Mouse (Mus musculus) kidney, postnatal 0 days (tissue): ENCODE results near the gene Celsr2. TPM values are rescaled to one million over a fixed set of nuclear protein-coding genes. Genes with fewer than 3 reads are reported as not detected.

Source experiments
- ATAC-seq: fragments of 200-750 bp; cut with Nextera tagmentation; replicated peaks from 2 replicates; pipeline ENCODE4 v1.8.0; 2017; ENCODE audit warnings: low read depth, moderate number of reproducible peaks, moderate TSS enrichment, moderate library complexity; ENCODE audit not compliant: low FRiP score
- DNase-seq: peaks from one replicate; pipeline ENCODE4 v3.0.0-alpha.2; 2016; ENCODE audit warnings: low spot score
- H3K27ac ChIP-seq: fragments of 300-500 bp; sonication (generic); 2 replicates; pipeline ENCODE4 v1.5.1; 2014; ENCODE audit warnings: mild to moderate bottlenecking
- H3K27me3 ChIP-seq: fragments of 300-500 bp; sonication (generic); 2 replicates; pipeline ENCODE4 v1.6.1; 2014; ENCODE audit warnings: low read length, mixed read lengths; ENCODE audit not compliant: insufficient read depth
- H3K36me3 ChIP-seq: fragments of 300-500 bp; sonication (generic); 2 replicates; pipeline ENCODE4 v1.6.1; 2014; ENCODE audit warnings: low read length, mixed read lengths; ENCODE audit not compliant: insufficient read depth
- H3K4me1 ChIP-seq: fragments of 300-500 bp; sonication (generic); replicated peaks from 2 replicates; pipeline ENCODE4 v1.6.1; 2014; ENCODE audit warnings: antibody characterized with exemption, low read length, mixed read lengths; ENCODE audit not compliant: insufficient read depth
- H3K4me2 ChIP-seq: fragments of 300-500 bp; sonication (generic); 2 replicates; pipeline ENCODE4 v1.6.1; 2014; ENCODE audit warnings: mild to moderate bottlenecking, low read length, moderate library complexity, mixed read lengths
- H3K4me3 ChIP-seq: fragments of 300-500 bp; sonication (generic); replicated peaks from 2 replicates; pipeline ENCODE4 v1.5.1; 2014; ENCODE audit warnings: low read depth, low read length
- H3K9ac ChIP-seq: fragments of 300-500 bp; sonication (generic); 2 replicates; pipeline ENCODE4 v1.6.1; 2014; ENCODE audit warnings: low read depth, low read length
- H3K9me3 ChIP-seq: fragments of 300-500 bp; sonication (generic); replicated peaks from 2 replicates; pipeline ENCODE4 v1.6.1; 2016; ENCODE audit warnings: low read length, inconsistent platforms, mixed read lengths
- CTCF ChIP-seq: IDR thresholded peaks from 2 replicates; pipeline ENCODE4 v1.5.1; 2016; ENCODE audit warnings: antibody characterized with exemption, low read depth, mild to moderate bottlenecking, moderate library complexity
- WGBS: fragments of 180-500 bp; shearing (Covaris S2); extraction: QIAGEN DNeasy Blood & Tissue Kit; methylation state at CpG from one replicate; pipeline ENCODE4 v1.1.7; 2014; 5-methylcytosine and 5-hydroxymethylcytosine counted together
- polyA plus RNA-seq: library from polyadenylated mRNA; unstranded; fragments of >200 nt; fragmentation: Nextera tagmentation; extraction: Ambion mirVana; gene quantifications from 2 replicates; pipeline ENCODE4 v1.2.1, GENCODE M21; 2015

Celsr2 gene
- polyA plus RNA-seq, 1 experiment from 2014 or later = 15.1 TPM

DNA sequence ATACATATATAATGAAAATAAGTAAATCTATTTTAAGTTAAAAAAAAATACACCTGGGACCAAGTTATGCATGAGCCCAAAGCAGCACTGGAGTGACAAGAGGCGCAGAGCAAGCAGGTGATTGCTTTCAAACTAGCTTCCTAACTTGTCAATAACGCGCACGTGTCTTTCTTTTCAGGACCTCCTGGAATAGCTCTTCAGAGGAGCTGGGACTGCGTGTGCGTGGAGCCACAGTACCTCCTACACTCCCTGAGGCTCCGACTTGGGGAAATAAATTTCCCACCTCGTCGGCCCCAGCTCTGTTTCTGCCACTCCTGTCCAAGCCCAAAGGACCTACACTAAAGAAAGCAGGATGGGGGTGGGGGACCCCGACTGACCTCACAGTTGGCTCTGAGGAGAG, 58.3 kb downstream of the Celsr2 start:
- Histone ChIP-seq H3K4me2 (no peak overlapping the region), H3K9me3 (no peaks in the 10 kb centered on the region), H3K27ac (no peak overlapping the region), H3K4me3 (no peak overlapping the region), H3K9ac (no peak overlapping the region), H3K27me3 (no peaks in the 10 kb centered on the region), H3K4me1 (0 out of 2 replicates have a peak, but pooled peaks cover 4% of the 10 kb centered on the region), H3K36me3 (peaks cover 6% of the 10 kb centered on the region; the same call in 1 of the 2 replicates)
- 65% methylated on average over 10 of the region's 10 CpGs for WGBS
- no peak for ATAC-seq
- DNase-seq = no peak
- no peak for TF ChIP-seq CTCF

DNA sequence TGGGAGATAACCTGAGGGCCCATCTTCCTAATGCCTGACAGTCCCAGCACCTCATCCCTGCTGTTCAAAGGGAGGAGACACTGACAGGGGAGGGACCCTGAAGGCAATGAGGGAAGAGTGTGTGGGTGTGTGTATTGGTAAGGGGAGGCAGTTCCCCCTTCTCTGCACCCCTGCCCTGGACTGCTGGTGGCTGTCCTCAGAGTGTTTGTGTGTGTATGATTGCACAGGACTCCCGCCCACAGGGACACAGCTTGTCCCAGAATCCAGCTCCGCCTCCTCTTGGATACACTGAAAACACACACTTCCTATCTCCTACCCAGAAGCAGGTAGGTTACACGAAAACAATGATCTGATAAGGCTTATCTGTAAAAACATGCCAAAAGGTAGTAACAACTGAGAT, 60.1 kb downstream of the Celsr2 start:
- Histone ChIP-seq H3K27me3 (no peaks in the 10 kb centered on the region), H3K9ac (no peak overlapping the region), H3K4me3 (no peak overlapping the region), H3K9me3 (no peaks in the 10 kb centered on the region), H3K4me1 (no peaks in the 10 kb centered on the region), H3K27ac (no peak overlapping the region), H3K36me3 (peaks cover 6% of the 10 kb centered on the region), H3K4me2 (no peak overlapping the region)
- ATAC-seq = no peak
- 86% methylated on average over 3 of the region's 3 CpGs for WGBS
- no peak for TF ChIP-seq CTCF
- no peak for DNase-seq

DNA sequence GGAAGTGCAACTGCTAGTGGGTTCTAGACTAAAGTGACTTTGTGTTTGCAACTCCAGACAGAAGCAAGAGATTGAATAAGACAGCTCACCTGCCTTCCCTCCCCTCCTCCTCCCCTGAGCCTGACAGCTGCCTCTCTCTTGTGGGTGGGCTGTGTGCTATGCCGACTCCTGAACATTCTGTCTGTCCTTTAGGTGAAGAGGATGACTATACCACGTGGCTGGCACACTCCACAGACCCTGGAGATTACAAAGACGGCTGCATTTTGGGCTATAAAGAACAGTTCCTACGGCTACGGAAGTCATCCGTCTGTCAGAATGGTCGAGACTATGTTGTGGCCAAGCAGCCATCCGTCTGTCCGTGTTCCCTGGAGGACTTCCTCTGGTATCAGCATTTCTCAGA, 67.0 kb downstream of the Celsr2 start:
- TF ChIP-seq CTCF = no peak
- Histone ChIP-seq H3K4me1 (no peaks in the 10 kb centered on the region), H3K9ac (no peak overlapping the region), H3K27ac (no peak overlapping the region), H3K4me2 (no peak overlapping the region), H3K4me3 (no peak overlapping the region), H3K9me3 (no peaks in the 10 kb centered on the region), H3K27me3 (no peaks in the 10 kb centered on the region), H3K36me3 (peaks cover 17% of the 10 kb centered on the region)
- 74% methylated on average over 9 of the region's 9 CpGs for WGBS
- no peak for DNase-seq
- no peak for ATAC-seq

DNA sequence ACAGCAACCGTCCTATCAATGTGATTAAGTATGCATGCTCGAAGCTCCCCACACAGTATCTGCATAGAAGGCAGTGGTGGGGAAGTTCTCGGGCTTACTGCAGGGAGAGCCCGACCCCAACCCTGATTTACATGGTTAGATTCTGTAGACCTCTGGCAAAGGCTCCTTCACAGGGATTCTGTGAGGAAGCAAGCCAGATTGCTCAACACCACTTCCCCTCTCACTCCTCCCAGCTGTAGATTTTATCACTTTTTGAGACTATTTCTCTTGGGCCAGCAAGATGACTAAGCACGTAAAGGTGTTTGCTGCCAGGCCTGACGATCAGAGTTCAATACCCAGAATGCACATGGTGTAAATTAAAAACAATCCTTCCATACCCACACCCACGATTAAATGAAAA, 69.5 kb downstream of the Celsr2 start:
- Histone ChIP-seq H3K27me3 (no peaks in the 10 kb centered on the region), H3K4me2 (no peak overlapping the region), H3K4me3 (no peak overlapping the region), H3K36me3 (peaks cover 21% of the 10 kb centered on the region), H3K4me1 (no peaks in the 10 kb centered on the region), H3K27ac (no peak overlapping the region), H3K9ac (no peak overlapping the region), H3K9me3 (no peaks in the 10 kb centered on the region)
- TF ChIP-seq CTCF = no peak
- no peak for DNase-seq
- WGBS = 89% methylated on average over 7 of the region's 7 CpGs
- no peak for ATAC-seq

DNA sequence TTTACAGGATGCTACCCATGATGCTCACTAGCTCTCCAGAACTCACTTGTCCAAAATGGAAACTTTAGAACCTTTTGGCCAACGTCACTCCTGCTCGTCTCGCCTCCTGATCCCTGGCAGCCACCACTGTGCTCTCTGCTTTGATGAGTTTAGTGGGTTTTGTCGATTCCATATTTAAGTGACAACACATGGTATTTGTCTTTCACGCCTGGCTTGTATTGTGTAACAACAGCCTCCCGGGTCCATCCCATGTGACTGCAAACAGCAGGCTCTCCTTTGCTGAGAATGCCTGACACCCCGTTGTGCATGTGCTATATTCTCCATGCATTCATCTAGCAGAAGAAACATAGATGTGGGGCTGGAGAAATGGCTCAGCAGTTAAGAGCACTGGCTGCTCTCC, 73.2 kb downstream of the Celsr2 start:
- Histone ChIP-seq H3K4me1 (no peaks in the 10 kb centered on the region), H3K36me3 (peaks cover 26% of the 10 kb centered on the region), H3K4me2 (no peak overlapping the region), H3K27me3 (no peaks in the 10 kb centered on the region), H3K27ac (no peak overlapping the region), H3K9me3 (no peaks in the 10 kb centered on the region), H3K9ac (no peak overlapping the region), H3K4me3 (no peak overlapping the region)
- no peak for DNase-seq
- no peak for ATAC-seq
- WGBS = 75% methylated on average over 7 of the region's 7 CpGs
- TF ChIP-seq CTCF = no peak

DNA sequence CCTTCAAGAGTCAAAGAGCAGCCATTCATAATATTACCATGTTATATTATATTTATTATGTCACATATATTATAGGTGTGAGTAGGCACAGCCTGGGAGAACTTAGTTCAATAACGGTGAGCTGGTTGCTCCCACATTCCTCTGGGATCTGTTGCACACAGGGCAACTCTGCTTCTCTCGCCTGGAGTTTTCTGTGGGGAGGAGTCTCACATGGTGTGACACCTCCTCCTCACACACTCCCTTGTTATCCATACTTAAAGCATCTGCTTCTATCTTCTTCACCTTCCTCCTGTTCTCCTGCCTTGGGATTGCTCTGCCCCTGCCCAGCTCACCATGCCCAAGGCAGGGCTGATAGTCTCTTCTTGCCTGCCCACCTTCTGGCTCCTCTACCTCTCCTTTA, 74.3 kb downstream of the Celsr2 start:
- Histone ChIP-seq H3K4me1 (no peaks in the 10 kb centered on the region), H3K9ac (no peak overlapping the region), H3K36me3 (peaks cover 26% of the 10 kb centered on the region), H3K27me3 (no peaks in the 10 kb centered on the region), H3K4me2 (no peak overlapping the region), H3K27ac (no peak overlapping the region), H3K4me3 (no peak overlapping the region), H3K9me3 (no peaks in the 10 kb centered on the region)
- ATAC-seq = no peak
- WGBS = 74% methylated on average over 2 of the region's 2 CpGs
- DNase-seq = no peak
- no peak for TF ChIP-seq CTCF

Other genes starting within 250 kb of the Celsr2 start
- 4.2 and 5.4 TPM in 2 replicates for gene Amigo1, start 229.2 kb downstream of the Celsr2 start, polyA plus RNA-seq
- gene Cyb561d1, start 214.3 kb downstream of the Celsr2 start, polyA plus RNA-seq = 3.1 and 3.4 TPM in 2 replicates
- gene Atxn7l2, start 204.6 kb downstream of the Celsr2 start, polyA plus RNA-seq = 10.9 and 11.0 TPM in 2 replicates
- 3.5 and 3.6 TPM in 2 replicates for gene Sypl2, start 188.9 kb downstream of the Celsr2 start, polyA plus RNA-seq
- 254 and 255 TPM in 2 replicates for gene Psma5, start 158.6 kb downstream of the Celsr2 start, polyA plus RNA-seq
- gene Sort1, start 131.5 kb downstream of the Celsr2 start, polyA plus RNA-seq = 11.7 and 12.4 TPM in 2 replicates
- gene Mybphl, start 50.6 kb downstream of the Celsr2 start, polyA plus RNA-seq = not detected in 2 replicates
- gene Psrc1, start 31.7 kb downstream of the Celsr2 start, polyA plus RNA-seq = 19.0 and 20.4 TPM in 2 replicates
- gene Sars, start 29.7 kb upstream of the Celsr2 start, polyA plus RNA-seq = 118 and 135 TPM in 2 replicates
- not detected in 2 replicates for gene 1700013F07Rik, start 118.6 kb upstream of the Celsr2 start, polyA plus RNA-seq
- 1.6 and 1.7 TPM in 2 replicates for gene 5330417C22Rik, start 121.0 kb upstream of the Celsr2 start, polyA plus RNA-seq
- gene Tmem167b, start 146.9 kb upstream of the Celsr2 start, polyA plus RNA-seq = 33.5 and 35.8 TPM in 2 replicates
- 38.3 and 40.8 TPM in 2 replicates for gene Taf13, start 156.1 kb upstream of the Celsr2 start, polyA plus RNA-seq
- gene Wdr47, start 175.7 kb upstream of the Celsr2 start, polyA plus RNA-seq = 5.9 and 6.8 TPM in 2 replicates
- gene Clcc1, start 238.4 kb upstream of the Celsr2 start, polyA plus RNA-seq = 64.8 and 65.8 TPM in 2 replicates